Mouse (Mus musculus): ENCODE results near the gene Spata9.

GRCm38 (mm10) chr13:75940791-75941517 is 26.0 kb upstream of the Spata9 start:
- TF ChIP-seq CTCF (IDR thresholded peaks at IDR 0.05; ENCODE audit: low read depth) (no peak), EP300 (IDR thresholded peaks at IDR 0.05; ENCODE audit: low read depth) (no peak)
